Mouse (Mus musculus) thymus, postnatal 0 days (tissue): Measurements from ENCODE around the gene Xpnpep3. TPM values are rescaled to one million over a fixed set of nuclear protein-coding genes. Genes with fewer than 3 reads are reported as not detected.

Experiments used
- DNase-seq: peaks from one replicate; pipeline ENCODE4 v3.0.0-alpha.2; 2015; ENCODE audit warnings: low spot score
- polyA plus RNA-seq: library from polyadenylated mRNA; unstranded; fragments of >200 nt; fragmentation: Nextera tagmentation; extraction: Ambion mirVana; gene quantifications from 2 replicates; pipeline ENCODE4 v1.2.1, GENCODE M21; 2015

Xpnpep3 gene
- polyA plus RNA-seq = 6.9 and 9.4 TPM in 2 replicates

DNA sequence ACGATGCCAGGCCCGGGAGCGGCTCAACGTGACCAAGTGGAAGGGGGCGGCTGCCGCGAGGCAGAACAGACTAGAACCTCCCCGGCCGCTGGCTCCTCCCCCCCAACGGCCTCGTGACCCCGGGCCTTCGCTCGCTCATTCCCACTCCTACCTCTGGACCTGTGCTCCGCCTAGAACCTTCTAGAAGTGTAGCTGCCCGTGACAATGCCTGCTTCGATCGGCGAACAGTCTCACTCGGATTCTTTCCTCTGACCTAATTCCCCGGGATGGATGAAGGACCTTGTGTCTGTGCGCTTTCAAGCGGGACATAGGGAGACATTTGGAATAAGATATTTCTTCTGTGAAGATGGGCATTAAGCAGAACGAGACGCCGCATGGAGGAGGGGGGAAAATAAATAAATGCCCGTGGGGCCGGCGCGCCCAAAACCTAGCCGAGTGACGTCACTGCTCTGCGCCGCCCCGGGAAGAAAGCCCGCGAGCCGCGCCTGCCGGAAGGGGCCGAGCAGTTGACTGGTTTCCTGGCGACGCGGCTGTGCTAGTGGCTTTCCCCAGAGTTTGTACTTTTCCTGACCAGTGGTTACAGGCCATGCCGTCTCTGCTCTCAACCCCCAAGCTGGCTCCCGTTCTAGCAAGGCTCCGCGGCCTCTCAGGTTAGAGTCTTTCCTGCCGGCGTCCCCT, at the start of gene Xpnpep3, which contains the start of gene St13:
TSS of gene Xpnpep3 (plus strand) at position 501 of the 678 bp plus-strand sequence.
TSS of gene St13 (minus strand) at position 440 of the 678 bp plus-strand sequence.
- peak; percentile 95 for DNase-seq

DNA sequence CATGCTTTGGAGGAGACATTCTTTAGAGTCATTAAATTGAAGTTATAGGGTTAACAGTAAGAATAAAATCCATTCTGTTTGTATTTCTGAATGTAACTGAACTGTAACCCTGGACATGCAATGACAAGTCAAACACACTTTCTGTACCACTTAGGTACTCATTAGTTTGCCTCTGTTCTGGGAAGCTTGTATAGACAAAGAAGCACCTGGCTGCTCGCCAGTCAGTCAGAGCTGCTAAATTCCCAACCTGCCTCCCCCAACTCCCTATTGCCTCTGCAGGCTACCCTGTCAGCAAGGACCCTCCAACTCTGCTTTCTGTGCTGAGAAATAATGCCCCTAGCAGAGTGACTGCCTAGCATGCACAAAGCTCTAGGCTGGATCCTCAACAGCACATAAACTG, 49.5 kb upstream of the Xpnpep3 start:
- DNase-seq = no peak

DNA sequence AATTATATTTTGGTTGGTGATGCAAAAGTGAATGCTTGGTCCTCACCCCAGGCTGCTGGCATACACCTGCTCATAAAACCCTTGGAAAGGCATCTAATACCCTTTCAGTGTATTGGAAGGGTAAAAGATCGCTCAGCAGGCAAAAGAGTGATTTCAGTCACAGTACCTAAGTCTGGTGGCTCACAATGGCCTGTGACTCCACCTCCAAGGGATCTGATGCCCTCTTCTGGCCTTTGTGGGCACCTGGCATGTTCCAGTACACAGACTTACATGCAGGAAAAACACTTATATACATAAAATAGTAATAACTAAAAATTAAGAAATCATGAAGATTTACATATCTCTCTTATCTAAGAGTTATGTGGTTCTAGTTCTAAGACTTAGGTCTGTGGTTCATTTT, 47.3 kb upstream of the Xpnpep3 start:
- DNase-seq = peak; percentile 51

DNA sequence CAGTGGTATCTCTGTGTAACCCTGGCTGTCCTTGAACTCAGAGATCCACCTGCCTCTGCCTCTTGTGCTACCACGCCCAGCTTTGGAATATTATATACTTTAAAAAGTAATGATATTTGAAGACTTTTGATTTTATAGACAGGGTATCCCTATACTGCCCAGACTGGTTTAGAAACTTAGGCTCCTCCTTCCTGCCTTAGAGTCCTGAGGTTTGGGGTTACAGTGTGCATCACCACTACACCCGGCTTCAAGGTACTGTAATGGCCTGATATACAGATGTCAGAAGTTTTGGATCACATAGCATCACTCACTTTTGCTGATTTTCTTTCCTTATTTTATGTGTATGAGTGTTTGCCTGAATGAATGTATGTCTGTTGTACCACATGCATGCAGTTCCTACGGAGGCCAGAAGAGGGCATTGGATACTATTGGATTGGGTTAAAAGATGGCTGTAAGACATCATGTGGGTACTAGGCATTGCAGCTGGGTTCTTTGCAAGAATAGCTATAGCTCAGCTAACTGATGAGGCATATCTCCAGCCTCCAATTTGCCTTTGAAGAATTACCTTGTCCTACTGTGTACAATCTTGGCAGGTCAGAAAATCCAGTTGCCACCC, 44.7 kb upstream of the Xpnpep3 start:
- DNase-seq = peak; percentile 80

DNA sequence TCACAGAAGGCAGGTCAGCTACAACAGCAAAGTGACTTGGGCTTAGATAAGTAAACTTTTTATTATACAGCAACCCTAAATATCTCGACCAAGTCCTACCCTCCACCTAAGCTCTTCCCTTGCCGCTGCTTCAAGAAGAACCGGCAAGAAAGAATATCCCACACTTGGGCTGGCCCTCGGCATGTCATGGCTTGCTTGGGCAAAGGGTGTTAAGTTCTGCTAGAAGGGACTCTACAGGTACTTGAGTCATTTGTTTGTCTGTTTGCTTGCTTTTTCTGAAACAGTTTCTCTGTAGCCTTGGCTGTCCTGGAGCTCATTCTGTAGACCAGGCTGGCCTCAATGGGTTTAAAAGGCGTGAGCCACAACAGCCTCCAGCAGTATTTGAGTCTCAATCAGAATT, 43.0 kb upstream of the Xpnpep3 start:
- no peak for DNase-seq

DNA sequence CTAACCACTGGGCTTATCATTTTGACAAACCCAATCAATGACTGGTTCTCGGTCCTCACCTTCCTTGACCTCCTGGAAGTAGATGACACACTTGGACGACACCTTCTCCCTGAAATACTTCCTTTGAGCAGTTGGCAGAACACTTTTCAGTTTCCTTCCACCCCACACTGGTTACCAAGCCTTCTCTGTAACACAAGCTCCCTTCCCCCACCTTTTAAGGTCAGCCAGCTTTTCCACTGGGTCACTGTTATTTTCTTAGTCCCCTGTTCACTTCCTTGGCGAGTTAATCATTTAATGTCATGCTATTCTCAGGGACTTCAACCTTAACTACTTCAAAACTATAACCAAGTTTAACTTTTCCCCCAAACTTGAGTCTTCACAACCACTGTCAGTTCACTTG, 41.0 kb upstream of the Xpnpep3 start:
- no peak for DNase-seq

DNA sequence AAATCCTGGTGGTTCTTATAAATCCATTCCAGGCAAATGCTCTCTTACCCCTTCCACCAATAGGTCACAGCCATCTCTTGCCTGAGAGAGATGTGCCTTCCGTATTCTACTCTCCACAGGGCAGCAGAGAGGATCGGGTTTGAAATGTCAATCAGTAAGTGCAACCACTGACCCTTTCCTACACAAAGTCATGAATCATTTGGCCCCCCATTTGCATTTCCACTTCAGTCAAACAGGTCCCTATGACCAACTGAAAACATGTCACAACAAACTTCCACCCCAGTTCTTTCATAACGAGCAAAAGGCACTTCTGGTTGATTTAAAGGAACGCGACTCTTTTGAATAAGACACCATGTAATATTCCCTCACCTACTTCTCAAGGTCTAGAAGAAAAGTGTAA, 40.5 kb upstream of the Xpnpep3 start:
- no peak for DNase-seq

DNA sequence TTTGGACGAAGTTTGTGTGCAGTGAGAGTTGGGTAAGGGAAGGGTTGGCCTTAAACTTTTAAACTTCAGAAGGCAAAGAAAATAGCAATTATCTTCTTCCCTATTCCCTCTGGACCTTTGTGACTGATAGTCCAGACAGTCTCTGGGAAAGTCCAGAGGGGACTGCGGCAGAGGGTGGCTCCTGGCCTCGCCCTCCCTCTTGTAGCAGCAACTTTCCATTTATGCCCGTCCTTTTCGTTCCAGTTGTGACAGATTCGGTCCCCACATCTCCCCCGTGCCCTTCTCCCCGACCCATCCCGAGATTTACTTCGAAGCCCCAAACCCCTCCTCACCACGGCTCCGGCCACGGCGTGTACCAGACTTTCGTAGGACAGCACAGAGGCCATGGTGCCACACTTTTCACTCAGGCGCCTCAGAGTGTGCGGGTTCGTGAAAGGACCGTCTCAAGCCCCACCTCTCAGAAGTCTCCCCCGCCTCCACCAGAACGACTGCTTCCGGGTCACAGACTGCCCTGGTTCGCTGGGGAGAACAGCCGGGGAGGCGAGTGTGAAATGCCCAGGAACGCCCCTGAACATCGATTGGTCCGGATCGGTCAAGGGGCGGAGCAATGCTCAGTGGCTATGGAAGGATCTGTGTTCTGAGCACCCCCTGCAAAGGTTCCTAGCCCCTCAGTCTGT, 39.5 kb upstream of the Xpnpep3 start, which contains the start of gene Slc25a17:
TSS of gene Slc25a17 (minus strand) at position 468 of the 677 bp plus-strand sequence.
- peak; percentile 97 for DNase-seq

DNA sequence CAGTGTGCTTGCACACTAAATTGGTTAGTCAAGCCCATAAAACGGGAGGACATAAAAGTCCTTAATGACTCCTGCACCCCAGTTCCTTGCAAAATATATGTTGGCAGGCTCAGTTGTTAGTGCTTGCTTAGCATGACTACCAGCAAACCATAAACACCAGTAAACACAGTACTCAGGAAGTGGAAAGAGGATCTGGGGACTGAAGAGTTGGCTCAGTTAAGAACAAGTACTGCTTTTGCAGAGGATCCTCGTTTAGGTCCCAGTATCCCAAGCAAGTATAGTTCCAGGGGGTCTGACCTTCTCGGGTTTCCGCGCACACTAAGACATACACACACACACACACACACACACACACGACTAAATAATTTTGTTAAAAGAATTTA, 38.9 kb upstream of the Xpnpep3 start:
- DNase-seq = no peak

DNA sequence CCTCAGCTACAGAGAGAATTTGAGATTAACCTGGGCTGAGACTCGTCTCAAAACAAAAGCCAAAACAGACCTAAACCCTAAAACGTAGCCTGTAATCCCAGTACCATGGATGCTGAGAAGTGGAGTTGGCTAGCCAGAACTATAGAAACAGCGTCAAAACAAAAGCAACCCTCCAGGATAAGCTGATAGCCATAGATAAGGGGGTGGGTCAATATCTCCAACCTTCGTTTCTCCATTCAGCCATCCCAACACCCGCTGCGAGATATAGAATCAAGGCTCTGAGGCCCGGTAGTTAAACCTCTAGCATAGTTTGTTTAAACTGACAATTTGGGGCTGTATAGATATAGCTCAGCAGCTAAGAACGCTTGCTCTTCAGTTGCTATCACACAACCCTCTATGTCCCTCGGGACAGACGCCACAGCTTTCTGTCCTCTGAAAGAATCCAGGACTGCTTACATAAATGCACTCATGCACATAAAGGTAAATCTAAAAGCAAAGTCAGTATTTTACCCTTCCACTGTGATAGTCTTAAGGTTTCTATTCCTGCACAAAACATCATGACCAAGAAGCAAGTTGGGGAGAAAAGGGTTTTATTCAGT, 38.4 kb upstream of the Xpnpep3 start:
- no peak for DNase-seq

DNA sequence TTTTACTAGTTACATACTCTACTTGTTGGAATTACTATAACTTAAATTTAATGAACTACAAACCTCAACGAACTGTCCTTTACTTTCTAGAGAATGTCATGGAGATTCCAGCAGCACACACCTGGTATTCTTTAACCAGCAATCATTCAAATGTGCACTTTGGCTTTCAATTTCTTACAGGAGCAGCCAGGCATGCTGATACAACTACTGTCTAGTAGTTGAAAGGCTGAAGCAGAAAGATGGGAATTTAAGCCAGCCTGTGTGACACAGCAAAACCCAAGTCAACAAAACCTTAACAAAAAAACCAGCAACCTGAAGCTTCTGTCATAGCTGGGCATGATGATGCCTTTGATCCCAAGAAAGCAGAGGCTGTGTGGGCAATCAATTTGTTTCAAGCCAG, 37.4 kb upstream of the Xpnpep3 start:
- no peak for DNase-seq

DNA sequence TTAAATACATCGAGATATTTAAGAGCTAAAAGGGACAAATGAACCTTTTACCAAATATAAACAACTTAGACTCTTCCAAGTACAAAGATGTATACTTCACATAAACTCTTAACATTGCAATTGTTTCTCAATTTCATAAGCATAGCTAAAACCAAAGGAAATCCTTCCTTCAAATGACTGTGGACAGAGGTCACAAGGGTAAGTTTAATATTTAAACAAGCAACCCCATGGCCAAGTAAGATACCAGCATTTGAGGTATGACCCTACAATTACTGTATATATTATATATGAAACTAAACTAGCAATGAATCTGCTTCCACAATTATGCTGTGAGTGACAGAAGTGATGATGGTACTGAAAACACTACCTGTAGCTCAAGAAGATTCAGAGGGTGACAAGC, 35.7 kb upstream of the Xpnpep3 start:
- DNase-seq = no peak

DNA sequence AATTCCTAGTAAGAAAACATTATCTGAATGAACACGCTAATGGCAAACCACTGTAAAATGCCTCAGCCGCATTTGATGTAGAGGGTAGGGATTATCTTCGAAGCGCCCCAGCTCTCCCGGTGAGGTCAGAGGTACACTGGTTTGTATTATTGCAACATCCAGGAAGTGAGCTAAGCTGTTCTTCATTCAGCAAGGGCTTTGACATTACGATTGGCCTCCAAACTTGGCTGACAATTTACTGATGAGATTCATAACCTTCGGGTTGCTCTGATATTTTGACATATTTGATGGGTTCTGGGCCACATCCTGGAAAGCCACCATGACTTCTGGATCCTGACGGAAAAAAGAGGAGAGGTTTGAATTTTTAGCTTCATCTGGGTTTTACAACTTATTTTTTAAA, 34.7 kb upstream of the Xpnpep3 start:
- DNase-seq = no peak

DNA sequence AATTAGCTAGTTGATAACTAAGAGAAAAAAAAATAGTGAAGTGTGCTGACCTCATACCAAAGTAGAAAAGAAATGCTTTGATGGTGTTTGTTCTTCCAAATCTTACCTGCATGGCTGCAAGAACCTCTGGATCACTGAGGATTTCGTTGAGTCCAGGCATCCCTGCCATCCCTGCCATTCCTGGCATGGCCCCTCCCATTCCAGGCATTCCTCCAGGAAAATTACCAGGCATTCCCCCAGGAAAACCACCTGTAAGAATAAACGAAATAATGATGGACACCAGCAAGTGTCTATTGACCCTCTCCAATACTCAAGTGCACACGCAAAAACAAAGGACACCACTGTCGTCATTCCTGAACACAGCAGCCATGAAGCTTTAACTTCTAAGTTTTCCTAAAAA, 33.7 kb upstream of the Xpnpep3 start:
- DNase-seq = no peak

DNA sequence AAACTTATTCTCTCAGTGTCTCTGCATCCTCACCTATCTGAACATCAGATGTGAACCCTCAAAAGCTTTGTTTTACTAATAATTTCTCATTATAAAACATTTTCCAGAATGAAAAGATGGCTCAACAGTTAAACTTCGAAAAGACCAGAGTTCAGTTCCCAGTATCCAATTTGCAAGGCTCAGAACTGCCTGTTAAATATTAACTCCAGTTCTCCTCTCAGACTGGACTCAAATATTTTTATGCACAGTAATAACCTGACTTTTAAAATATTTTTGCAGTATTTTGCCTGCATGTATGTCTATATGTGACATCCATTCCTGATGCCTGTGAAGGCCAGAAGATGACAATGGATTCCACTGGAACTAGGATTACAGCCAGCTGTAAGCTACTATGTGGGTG, 31.3 kb upstream of the Xpnpep3 start:
- DNase-seq = no peak

DNA sequence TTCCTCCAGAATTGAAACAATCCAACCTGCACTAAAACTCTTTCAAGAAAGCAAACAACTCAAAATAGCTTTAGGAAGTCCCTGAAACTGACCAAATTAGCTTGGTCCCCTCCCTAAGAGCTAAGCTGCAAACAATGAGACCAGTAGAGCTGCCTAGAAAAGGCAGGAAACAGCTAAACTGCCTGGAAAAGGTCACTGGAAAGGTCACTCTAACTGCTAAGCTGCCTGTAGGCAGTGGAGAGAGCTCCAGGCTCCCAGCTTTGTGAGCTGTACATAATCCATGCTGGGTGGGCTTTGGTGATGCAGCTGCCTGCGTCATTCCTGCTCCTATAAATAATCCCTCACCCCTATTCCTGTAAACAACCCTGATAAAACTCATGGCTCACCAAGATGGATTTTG, 29.6 kb upstream of the Xpnpep3 start:
- no peak for DNase-seq

DNA sequence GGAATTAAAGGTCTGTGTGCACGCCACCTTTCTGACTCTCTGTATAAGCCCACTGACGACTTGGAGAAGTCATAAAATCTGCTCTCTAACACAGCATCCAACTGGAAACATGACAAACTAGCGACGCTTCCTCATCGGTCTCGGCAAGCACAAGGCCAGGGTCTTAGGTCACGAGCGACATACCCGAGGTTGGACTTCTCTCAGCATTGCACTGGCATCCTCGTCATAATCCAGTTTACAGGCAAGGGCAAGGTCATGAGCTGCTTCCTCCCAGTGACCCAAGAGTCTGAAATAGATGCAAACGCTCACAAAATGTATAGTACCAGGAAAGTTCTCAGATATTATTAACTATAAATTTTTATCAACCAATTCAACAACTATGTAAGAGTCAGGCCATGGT, 25.3 kb upstream of the Xpnpep3 start:
- DNase-seq = no peak

DNA sequence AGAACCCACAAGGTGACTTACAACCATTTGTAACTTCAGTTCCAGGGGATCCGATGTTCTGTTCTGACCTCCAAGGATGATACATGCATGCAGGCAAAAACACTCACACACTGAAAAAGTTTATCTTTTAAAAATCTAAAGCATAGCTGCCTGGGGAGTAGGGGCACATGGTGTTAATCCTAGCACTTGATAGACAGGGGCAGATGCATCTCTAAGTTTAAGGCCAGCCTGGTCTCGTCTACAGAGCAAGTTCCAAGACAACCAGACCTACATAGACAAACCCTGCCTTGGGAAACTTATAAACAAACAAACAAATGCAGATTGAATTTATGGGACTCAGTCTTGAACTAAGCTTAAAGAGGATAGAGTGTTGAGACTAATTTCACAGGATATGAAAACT, 21.1 kb upstream of the Xpnpep3 start:
- no peak for DNase-seq

DNA sequence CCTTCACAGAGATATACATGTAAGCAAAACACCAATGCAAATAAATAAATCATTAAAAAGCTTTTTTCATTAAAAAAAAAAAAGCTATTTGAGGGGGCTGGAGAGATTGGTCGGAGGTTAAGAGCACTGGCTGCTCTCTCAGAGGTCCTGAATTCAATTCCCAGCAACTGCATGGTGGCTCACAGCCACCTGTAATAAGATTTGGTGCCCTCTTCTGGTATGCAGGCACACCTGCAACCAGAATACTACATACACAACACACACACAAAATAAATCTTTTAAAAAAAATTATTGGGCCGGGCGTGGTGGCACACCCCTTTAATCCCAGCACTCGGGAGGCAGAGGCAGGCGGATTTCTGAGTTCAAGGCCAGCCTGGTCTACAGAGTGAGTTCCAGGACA, 13.6 kb upstream of the Xpnpep3 start:
- DNase-seq = no peak

DNA sequence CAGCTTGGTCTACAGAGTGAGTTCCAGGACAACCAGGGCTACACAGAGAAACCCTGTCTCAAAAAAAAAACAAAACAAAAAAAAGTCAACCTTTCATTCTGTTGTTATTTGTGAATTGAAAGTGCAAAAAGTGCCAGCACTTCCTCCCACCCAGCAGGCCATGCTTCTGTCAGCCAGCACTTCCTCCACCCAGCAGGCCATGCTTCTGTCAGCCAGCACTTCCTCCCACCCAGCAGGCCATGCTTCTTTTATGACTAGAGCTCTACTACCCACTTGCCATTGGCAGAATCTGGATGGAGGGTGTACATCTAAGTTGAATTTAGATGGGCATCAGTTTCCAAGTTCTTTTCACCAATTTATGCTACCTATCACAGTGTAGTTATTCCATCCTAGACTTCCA, 6.9 kb upstream of the Xpnpep3 start:
- DNase-seq = peak; percentile 23

DNA sequence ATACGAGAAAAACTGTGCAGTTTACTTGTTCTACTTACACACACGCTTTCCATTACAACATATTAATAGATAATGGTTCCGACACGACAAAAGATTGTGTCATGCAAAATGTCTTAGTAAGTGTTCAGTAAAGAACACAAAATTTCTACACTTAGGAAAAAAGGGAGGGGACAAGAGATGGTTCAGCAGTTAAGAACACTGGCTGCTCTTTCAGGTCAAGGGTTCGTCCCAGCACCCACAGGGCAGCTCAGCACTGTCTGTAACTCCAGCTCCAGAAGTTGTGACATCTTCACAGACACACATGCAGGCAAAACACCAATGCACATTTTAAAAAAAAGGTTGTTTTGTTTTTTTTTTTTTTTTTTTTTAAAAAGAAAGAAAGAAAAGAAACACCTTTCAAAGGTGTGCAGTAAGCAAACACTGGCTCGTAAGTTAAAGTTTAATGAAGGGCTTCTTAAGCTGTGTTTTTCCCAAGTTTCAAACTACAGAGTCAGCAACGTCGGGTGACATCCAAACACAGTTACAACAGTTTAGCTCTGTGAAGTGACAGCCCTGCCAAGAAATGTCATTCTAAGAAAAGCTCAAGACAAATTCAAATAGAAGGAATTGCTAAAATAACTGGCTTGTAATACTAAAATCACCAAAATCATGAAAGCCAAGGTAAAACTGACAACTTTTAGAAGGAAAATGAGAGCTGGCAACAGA, 5.6 kb upstream of the Xpnpep3 start:
- DNase-seq = no peak

DNA sequence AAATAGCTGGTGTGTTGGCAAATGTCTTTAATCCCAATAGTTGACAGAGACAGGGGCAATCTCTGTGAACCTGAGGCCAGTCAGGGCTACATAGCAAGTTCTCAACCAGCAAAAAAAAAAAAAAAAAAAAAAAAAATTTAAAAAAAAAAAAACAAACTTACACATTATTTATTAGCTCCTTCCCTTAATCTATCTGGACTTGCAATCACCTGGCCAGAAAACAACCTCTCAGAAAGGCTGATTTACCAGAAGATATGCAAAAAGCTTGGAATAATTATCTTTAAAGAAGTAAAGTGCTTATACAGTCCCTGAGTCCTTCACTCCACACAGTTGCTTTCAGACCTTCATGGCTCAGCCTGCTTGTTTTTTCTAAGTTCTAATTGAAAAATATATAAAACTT, 1.7 kb upstream of the Xpnpep3 start:
- DNase-seq = no peak
